Mouse (Mus musculus): ENCODE measurements around the gene Ccdc186. TPM values are rescaled to one million over a fixed set of nuclear protein-coding genes. Genes with fewer than 3 reads are reported as not detected.

Gene Ccdc186
- polyA plus RNA-seq (2012; rRNA removed) = 24.3 and 24.4 TPM in 2 replicates

DNA sequence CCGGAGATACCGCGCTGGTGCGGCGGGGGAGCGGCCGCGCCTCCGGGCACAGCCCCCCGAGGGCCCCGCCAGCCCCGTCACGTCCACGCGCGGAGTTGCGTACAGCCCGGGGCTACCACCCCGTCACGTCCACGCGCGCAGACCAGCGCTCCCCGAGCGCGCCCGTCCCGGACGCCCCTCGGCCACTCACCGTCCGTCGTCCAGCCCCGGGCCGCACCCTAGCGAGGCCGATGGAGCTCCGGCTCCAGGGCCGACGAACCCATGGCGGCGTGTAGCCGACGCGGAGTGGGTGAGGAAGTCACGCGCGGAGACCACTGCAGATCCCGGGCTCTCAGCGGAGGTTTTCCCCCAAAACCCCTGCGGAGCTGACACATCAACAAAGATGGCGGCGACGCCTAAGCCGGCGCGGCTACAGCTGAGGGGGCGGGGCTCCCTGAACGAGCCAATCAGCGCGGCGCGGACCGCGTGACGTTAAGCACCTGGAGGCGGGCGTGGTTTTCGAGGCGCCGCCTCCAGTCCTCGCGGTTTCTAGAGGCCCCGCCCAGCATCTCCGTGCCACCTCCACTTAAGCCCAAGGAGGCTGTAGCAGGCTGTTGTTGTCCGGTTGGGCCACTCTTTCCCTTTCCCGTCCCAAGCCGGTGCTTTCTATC is at the start of gene Ccdc186:
TSS of gene Ccdc186 (minus strand) at position 393 of the 650 bp plus-strand sequence.
- peak; percentile 54; the same call in 1 of the 2 replicates for TF ChIP-seq POLR2A (IDR thresholded peaks at IDR 0.05; ENCODE audit: borderline replicate concordance, insufficient read depth, low read length)
- no peak for TF ChIP-seq CTCF (IDR thresholded peaks at IDR 0.05; ENCODE audit: borderline replicate concordance, insufficient read depth, low read depth, low read length)
- no peaks in the 10 kb centered on the region for H3K27me3 ChIP-seq (ENCODE audit: control insufficient read depth, insufficient read depth, low read length)
- DNase-seq = peak; percentile 95 to 97
- H3K27ac ChIP-seq (ENCODE audit: insufficient read depth, low read length) = peak within 1 kb of the TSS; percentile 89
- WGBS = under 1% methylated on average over 79 of the region's 79 CpGs
- peak within 1 kb of the TSS; percentile 68 for H3K4me3 ChIP-seq (replicated peaks; ENCODE audit: insufficient read depth, low read depth, low read length)
- H3K4me1 ChIP-seq (ENCODE audit: control insufficient read depth, insufficient read depth, low read length) = peaks cover 10% of the 10 kb centered on the region; the same call in 1 of the 2 replicates

- DNase-seq = no peak
- H3K4me1 ChIP-seq (ENCODE audit: control insufficient read depth, insufficient read depth, low read length) = no peaks in the 10 kb centered on the region; the same call in 1 of the 2 replicates
- H3K27ac ChIP-seq (ENCODE audit: insufficient read depth, low read length) = no peak overlapping the region
- H3K4me3 ChIP-seq (replicated peaks; ENCODE audit: insufficient read depth, low read depth, low read length) = no peak overlapping the region
- WGBS = 79% methylated on average over 4 of the region's 4 CpGs
- TF ChIP-seq CTCF (IDR thresholded peaks at IDR 0.05; ENCODE audit: borderline replicate concordance, insufficient read depth, low read depth, low read length) (no peak), POLR2A (IDR thresholded peaks at IDR 0.05; ENCODE audit: borderline replicate concordance, insufficient read depth, low read length) (no peak)
- no peaks in the 10 kb centered on the region; the same call in 1 of the 2 replicates for H3K27me3 ChIP-seq (ENCODE audit: control insufficient read depth, insufficient read depth, low read length)
These were observed 45.7 kb upstream of the Ccdc186 start for GRCm38 (mm10) chr19:56867701-56868100.

DNA sequence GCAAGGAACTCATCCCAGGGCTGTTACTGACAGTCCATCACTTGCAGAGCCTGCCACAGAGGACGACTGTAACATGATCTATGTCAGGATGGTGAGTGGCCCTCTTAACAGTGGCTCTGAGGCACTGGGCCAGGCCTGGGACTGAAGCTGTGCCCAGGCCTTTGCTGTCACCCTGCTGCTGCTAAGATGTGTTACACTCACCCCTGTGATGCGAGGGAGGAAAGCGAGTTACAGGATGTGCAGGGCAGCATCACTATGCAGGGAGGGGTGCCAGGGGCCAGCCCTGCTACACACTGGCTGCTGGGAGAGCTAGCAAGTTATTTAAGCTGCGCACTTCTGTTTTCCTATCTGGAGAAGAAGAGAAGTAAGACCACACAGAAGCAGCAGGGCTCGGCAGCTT is 34.5 kb upstream of the Ccdc186 start:
- TF ChIP-seq POLR2A (IDR thresholded peaks at IDR 0.05; ENCODE audit: borderline replicate concordance, insufficient read depth, low read length) (no peak), CTCF (IDR thresholded peaks at IDR 0.05; ENCODE audit: borderline replicate concordance, insufficient read depth, low read depth, low read length) (no peak)
- DNase-seq = no peak
- Histone ChIP-seq H3K4me1 (ENCODE audit: control insufficient read depth, insufficient read depth, low read length) (no peaks in the 10 kb centered on the region), H3K27me3 (ENCODE audit: control insufficient read depth, insufficient read depth, low read length) (no peaks in the 10 kb centered on the region), H3K27ac (ENCODE audit: insufficient read depth, low read length) (no peak overlapping the region), H3K4me3 (replicated peaks; ENCODE audit: insufficient read depth, low read depth, low read length) (no peak overlapping the region)
- WGBS = 46% methylated on average over 5 of the region's 5 CpGs

DNA sequence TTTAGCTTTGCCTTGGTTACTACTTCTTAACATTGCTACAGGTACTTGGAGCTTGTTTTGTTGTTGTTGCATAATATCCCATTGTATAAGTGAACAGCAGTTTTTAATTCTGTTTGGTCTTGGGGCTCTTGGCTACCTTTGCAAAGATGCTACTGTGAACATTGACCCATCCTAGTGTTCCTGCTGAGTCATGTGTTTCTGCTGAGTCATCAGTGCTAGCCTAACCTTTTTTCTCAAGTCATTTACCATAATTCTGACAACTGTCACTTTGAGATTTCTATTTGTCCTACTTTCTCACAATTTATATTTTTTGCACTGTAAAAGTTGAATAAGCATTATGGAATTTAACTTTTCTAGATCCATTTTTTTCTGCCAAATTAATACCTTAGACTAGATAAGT is 30.6 kb upstream of the Ccdc186 start:
- Histone ChIP-seq H3K4me3 (replicated peaks; ENCODE audit: insufficient read depth, low read depth, low read length) (no peak overlapping the region), H3K27me3 (ENCODE audit: control insufficient read depth, insufficient read depth, low read length) (no peaks in the 10 kb centered on the region), H3K4me1 (ENCODE audit: control insufficient read depth, insufficient read depth, low read length) (no peaks in the 10 kb centered on the region), H3K27ac (ENCODE audit: insufficient read depth, low read length) (no peak overlapping the region)
- DNase-seq = no peak
- TF ChIP-seq POLR2A (IDR thresholded peaks at IDR 0.05; ENCODE audit: borderline replicate concordance, insufficient read depth, low read length) (no peak), CTCF (IDR thresholded peaks at IDR 0.05; ENCODE audit: borderline replicate concordance, insufficient read depth, low read depth, low read length) (no peak)

GRCm38 (mm10) chr19:56842974-56843373 is 21.0 kb upstream of the Ccdc186 start:
- H3K4me3 ChIP-seq (replicated peaks; ENCODE audit: insufficient read depth, low read depth, low read length) = no peak overlapping the region
- no peaks in the 10 kb centered on the region for H3K27me3 ChIP-seq (ENCODE audit: control insufficient read depth, insufficient read depth, low read length)
- DNase-seq = no peak
- H3K27ac ChIP-seq (ENCODE audit: insufficient read depth, low read length) = no peak overlapping the region
- TF ChIP-seq POLR2A (IDR thresholded peaks at IDR 0.05; ENCODE audit: borderline replicate concordance, insufficient read depth, low read length) (no peak), CTCF (IDR thresholded peaks at IDR 0.05; ENCODE audit: borderline replicate concordance, insufficient read depth, low read depth, low read length) (no peak)
- no peaks in the 10 kb centered on the region; the same call in 1 of the 2 replicates for H3K4me1 ChIP-seq (ENCODE audit: control insufficient read depth, insufficient read depth, low read length)
- WGBS = 66% methylated on average over 12 of the region's 12 CpGs

GRCm38 (mm10) chr19:56838942-56839706 is 17.1 kb upstream of the Ccdc186 start:
- Histone ChIP-seq H3K27ac (ENCODE audit: insufficient read depth, low read length) (no peak overlapping the region), H3K27me3 (ENCODE audit: control insufficient read depth, insufficient read depth, low read length) (no peaks in the 10 kb centered on the region), H3K4me1 (ENCODE audit: control insufficient read depth, insufficient read depth, low read length) (no peaks in the 10 kb centered on the region; the same call in 1 of the 2 replicates), H3K4me3 (replicated peaks; ENCODE audit: insufficient read depth, low read depth, low read length) (no peak overlapping the region)
- TF ChIP-seq CTCF (IDR thresholded peaks at IDR 0.05; ENCODE audit: borderline replicate concordance, insufficient read depth, low read depth, low read length) = no peak
- TF ChIP-seq POLR2A (IDR thresholded peaks at IDR 0.05; ENCODE audit: borderline replicate concordance, insufficient read depth, low read length) = no peak
- no peak for DNase-seq
- WGBS = 85% methylated on average over 17 of the region's 17 CpGs

GRCm38 (mm10) chr19:56835340-56835739 is 13.3 kb upstream of the Ccdc186 start:
- Histone ChIP-seq H3K4me3 (replicated peaks; ENCODE audit: insufficient read depth, low read depth, low read length) (no peak overlapping the region), H3K27me3 (ENCODE audit: control insufficient read depth, insufficient read depth, low read length) (no peaks in the 10 kb centered on the region), H3K4me1 (ENCODE audit: control insufficient read depth, insufficient read depth, low read length) (no peaks in the 10 kb centered on the region; the same call in 1 of the 2 replicates), H3K27ac (ENCODE audit: insufficient read depth, low read length) (no peak overlapping the region)
- TF ChIP-seq POLR2A (IDR thresholded peaks at IDR 0.05; ENCODE audit: borderline replicate concordance, insufficient read depth, low read length) (no peak), CTCF (IDR thresholded peaks at IDR 0.05; ENCODE audit: borderline replicate concordance, insufficient read depth, low read depth, low read length) (no peak)
- DNase-seq = no peak
- WGBS = 25% methylated on average over 9 of the region's 9 CpGs
